Mouse (Mus musculus): ENCODE results near the gene Lctl.
"Not testable (repeated sequence)": the region's sequence is repeated elsewhere in the genome, so short reads cannot be mapped to it uniquely, and the experiment has no call there.

The Lctl gene

DNA sequence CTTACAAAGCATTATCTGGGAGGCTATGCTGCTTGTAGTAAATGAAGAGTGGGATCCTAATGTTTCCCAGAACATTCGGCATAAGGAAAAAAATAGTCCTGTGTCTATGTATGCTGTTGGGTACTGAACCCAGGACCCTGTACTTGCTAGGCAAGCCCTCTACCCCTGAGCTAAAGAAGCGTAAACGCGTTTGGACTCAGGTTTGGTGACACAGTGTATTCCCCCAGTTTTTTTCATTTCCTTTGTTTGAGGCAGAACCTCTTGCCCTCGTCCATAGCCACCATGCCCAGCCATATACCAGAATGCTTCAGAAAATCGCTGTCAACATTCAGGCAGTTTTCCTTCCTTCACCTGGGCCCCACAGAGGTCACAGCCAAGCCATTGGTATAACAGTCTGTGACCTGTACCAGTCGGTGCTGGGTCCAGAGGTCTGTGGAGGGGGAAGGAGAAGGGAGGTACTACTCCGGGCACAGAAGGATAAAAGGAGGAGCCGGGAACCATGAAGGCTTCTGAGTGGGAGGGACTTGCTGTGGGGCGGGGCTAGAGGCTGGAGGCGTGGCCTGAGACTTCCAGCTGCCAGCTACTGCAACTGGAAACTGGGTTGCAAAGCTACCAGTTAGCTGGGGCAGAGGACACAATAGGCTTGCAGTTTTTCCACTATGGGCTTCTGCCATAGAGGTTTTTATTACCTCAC, 3.8 kb downstream of the Lctl start:
- DNase-seq: peak; percentile 34

DNA sequence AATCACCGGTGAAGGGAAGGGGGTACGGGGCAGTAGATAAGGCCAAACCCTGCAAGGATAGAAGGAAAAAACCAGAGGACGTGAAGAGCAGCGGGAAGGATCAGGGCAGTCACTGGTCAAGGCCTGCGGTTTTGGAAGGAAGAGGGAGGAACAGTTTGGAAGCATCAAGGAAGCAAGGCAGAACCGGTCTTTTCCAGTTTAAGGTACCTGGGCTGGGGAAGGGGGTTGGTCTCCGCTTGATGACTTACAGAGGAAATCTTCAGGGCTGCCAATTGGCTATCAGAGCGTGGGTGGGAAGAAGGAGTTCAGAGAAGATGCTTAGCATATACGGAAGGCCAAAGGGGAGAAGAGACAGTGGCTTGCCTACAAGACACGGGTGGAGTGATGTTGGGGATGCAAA, 5.7 kb downstream of the Lctl start:
- DNase-seq: no peak

DNA sequence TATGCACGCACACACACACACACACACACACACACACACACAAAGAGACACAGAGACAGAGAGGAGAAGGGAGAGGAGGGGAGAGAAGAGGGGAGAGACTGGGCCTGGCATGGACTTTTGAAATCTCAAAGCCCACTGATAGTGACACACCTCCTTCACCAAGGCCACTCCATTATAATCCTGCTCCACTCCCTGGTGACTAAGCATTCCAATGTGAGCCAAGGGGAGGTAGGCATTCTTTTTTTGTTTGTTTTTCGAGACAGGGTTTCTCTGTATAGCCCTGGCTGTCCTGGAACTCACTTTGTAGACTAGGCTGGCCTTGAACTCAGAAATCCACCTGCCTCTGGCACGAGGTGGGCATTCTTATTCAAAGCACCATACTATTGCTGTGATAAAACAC, 7.9 kb downstream of the Lctl start:
- DNase-seq: not testable (repeated sequence)

DNA sequence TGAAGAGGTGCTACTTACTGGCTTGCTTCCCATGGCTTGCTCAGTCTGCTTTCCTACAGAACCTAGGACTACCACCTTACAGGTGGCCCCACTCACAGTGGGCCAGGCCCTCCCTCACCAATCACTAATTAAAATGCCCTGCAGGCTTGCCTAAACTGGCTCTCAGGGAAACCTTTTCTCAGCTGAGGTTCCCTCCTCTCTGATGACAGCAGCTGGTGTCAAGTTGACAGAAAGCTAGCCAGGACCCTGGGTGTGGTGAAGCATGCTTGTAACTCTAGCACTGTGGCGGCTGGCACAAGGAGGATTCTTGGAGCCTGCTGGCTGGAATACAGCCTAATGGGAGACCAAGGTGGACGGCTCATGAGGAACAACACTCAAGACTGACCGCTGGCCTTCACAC, 8.4 kb downstream of the Lctl start:
- DNase-seq: no peak

DNA sequence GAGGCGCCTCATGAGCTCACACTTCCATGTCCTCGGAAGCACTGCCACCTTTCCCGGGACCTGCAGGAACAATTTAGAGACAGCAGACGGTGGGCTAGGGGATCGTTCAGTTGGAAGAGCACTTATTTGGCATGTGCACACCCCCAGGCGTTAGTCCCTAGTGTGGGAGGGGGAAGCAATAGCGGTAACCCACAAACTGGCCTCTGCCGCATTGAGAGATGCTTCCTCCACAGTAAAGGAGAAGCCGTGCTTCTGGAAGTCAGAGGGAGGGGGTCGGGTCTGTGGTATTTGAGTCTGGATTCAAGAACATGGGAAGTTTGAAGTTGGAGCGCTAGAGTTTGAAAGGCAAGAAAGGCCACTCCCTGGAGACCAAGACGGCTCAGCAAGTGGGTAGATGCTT, 9.2 kb downstream of the Lctl start:
- no peak for DNase-seq

DNA sequence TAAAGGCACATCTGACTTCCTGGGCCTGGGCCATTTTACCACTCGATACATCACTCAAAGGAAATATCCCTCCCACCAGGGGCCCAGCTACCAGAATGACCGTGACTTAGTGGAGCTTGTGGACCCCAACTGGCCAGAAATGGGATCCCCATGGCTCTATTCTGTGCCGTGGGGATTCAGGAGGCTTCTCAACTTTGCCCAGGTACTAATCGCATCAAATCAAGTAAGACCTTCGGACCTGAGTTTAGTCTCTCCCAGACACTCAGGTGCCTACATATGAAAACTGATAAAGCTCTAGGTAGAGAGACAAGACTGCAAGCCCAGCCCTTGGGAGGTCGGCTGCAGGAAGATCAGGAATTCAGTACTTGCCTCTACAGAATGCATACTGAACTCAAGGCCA, 14.7 kb downstream of the Lctl start:
- DNase-seq: no peak

DNA sequence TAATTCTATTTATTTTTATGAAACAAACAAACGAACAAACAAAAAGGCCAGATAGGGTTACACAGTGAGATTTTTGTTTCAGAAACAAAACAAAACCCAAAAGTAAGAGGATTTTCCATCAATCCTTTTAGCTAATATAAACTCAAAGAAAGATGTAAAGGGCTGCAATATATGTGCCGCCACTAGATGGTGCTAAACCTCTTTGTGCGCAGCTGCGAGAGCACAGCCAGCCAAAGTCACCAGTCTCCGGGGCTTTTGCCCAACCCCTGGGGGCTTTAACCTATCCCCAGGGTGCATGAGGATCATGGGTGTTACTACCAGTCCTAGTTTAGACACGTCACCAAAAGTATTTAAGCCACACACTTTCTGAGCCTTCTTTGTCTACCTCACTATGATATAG, 21.9 kb downstream of the Lctl start:
- DNase-seq: peak; percentile 62

DNA sequence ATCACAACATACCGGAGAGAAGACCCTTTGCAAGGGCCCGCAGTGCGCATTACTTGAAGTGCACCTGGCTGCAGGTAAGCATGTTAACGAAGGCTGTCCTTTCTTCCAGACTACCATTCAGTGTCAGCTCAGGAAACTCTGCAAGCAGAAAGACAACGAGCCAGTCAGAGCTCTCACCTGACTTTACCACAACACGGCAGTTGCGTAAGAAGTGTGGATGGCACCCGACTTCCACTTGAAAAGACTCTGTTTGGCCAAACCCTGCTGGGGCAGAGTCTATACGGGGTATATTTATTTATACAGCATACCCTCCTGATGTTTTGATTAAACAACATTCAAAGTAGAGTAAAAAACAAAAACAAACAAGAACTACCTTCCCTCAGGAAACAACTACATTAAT, 22.9 kb downstream of the Lctl start:
- no peak for DNase-seq

DNA sequence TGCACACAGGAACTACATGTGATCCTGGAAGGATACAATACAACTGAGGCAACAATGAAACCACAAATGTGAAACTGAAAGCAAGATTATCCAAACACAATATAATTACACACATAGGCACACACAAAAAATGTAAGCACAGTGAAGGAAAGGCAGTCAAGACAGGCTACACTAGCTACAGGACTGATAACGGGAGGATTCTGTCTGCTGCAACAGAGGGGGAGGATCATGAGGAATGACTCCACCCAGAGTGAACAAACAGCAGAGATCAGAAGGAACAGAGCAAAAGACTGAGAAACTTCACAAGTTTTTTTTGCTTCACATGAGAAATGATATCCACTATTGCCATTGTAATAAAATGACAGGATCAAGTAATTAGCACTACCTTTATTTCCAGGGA, 39.7 kb downstream of the Lctl start:
- no peak for DNase-seq

DNA sequence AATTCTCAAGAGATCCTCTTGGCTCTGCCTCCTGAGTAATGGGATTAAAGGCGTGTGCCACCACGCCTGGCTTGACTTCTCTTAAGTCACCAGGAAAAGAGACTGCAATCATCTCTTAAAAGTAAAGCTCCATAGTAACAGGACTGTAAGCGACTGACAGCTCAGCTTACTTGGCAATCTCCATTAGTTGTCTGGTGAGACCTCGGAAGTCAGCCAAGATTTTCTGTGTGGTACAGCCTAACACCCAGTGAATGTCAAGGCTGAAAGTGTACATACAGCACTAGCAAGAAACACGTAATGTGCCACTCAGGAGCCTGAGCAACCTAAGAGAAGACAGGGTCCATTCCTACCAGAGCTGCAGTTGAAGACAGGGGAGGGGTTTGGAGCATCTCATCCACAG, 43.5 kb downstream of the Lctl start:
- no peak for DNase-seq

DNA sequence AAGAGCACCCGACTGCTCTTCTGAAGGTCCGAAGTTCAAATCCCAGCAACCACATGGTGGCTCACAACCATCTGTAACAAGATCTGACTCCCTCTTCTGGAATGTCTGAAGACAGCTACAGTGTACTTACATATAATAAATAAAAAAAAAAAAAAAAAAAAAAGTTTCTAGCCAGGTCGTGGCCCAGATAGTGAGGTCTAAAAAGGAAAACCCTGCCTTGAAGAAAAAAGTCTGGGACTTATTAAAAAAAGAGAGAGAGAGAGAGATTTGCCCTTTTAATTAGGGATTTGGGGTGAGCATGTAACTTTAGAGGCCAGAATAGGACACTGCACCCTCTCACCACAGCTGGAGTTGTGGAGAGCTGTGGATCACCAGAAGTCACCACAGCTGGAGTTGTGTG, 53.0 kb downstream of the Lctl start:
- DNase-seq: not testable (repeated sequence)

DNA sequence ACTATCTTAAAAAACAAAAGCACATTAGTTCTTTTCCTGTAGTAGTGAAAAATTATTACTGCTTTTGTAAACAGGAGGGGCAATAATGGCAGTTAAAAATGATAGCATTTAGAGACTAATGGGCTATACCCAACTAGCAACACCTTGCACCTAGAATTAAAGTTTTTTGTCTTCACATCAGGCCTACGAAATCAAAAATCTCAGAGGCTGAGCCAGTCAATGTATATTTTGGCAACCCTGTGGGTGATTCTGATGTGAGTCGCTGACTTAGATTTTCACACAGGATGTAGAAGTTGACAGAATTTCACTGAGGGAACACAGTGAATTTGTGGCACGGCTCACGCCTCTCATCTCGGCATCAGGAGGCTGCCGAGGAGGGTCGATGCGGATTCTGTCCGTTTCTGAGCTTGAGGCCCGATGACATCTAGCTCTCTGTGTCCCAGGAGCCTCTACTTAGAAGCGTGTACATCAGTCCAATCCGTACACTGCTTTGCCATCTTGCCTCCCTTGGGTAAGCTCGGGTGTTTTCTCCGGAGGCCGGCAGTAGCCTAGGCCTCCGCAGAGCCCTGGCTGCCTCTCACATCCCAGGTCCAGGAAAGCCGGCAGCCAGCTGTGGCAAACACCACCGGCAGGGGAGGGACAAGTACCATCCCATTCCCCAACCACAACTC, 55.3 kb downstream of the Lctl start:
- no peak for DNase-seq

DNA sequence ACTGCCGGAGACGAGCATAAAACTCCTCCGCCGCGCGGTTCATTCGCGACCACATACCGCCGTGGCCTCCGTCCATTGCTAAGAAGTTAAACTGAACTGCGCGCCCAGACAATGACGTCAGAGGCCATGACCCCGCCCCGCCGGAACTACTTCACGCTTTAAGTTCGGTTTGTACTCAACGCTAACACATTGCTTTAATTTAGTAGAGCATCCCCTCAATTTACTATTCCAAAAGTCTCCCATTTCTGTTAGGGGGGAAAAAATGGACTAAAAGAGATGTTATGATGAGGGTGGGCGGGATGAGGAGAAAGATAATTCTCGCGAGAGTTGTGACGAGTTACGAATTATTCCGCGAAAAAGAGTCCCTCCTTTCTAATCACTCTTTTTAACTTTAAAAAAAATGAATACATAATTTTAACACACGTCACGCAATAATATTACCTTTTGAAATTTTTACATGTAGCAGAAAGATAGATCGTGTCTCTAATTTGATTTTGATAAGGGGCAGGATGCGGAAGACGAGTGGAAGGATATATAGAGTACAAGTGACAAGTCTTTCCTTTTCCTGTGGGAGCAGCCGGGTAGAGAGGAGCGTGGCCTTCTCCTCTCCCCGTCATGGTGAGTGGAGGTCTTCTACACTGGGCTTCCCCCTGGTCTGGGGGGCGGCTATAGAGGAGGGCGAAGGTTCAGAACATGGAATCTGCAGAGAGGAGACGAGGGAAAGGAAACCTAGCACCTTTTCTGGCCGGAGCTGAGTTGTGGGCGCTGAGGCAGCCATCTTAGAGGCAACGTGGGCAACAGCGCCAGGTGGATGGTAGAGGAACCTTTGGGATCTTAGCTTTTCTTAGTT, 56.1 kb downstream of the Lctl start, which contains the start of the genes Zwilch and Rpl4:
Gene Zwilch (minus strand): TSS at position 289 of the 850 bp plus-strand sequence.
Gene Rpl4 (plus strand): TSS at position 560 of the 850 bp plus-strand sequence.
- peak; percentile 85 for DNase-seq

DNA sequence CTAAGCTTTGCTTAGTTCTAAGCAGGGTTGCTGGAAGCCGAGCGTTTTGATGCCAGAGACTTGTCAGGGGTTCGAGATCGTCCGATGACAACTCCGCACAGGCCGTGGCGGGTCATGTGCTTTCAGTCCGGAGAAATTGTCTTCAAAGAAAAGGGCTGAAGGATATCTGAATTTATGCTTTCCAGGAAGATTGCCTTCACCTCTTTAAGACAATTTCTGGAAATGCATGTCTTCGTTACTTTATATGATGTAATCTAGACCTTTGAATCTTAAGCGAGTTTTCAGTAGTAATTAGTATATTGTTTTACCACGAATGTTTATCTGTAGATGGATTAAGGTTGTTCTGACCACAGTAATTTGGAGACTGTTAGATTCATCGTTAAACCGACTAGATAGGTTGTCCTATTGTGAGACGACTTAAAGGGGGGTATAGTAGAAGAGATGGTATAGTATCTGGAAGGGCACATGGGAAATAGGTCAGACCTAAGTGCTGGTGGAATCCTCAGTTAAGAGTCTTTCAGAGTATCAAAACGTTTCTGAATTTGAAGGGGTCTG, 56.8 kb downstream of the Lctl start:
- no peak for DNase-seq

DNA sequence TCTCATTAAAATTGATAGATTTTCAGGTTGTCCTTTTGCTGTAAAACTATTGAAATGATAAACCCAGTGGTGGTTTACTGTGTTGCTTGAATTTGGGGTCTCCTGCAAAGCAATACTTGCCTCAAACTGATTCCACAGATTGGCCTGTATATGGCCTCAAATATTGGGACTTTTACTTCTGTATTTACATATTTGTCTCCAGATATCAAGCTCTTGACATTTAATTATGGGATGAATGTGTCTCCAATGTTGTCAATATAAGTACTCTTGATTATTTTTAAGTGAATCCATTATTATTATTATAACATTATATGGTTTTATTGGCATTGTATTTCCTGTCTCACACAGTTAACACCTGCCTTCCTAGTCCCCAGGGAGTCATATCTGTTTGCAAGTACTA, 57.4 kb downstream of the Lctl start:
- DNase-seq: no peak

DNA sequence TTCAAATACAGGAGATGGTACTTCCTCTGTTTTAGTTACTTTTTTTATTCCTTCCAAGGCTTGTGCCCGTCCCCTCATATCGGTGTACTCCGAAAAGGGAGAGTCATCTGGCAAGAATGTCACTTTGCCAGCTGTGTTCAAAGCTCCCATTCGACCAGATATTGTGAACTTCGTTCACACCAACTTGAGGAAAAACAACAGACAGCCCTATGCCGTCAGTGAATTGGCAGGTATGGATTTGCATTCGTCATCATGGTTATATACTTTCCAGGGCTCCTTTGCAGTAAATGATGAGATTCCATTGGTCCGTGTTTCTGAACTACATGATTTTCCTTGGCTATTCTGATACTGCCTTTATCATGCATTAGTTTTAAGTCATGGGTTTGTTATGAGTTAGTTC, 57.8 kb downstream of the Lctl start:
- DNase-seq: no peak

DNA sequence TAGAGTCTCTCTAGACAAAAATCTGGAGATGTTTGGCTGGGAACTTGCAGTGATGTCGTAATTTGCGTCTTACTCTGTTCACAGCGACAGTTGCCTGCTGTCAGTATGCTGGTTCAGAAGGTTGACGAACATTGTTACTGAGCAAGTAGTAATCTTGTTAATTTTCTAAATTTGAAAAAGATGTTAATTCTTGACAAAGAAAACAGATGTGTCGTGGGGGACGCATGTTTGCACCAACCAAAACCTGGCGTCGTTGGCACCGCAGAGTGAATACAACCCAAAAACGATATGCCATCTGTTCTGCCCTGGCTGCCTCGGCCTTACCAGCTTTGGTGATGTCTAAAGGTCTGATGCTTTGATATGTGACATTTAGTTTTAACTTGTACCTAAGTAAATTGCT, 58.4 kb downstream of the Lctl start:
- no peak for DNase-seq

DNA sequence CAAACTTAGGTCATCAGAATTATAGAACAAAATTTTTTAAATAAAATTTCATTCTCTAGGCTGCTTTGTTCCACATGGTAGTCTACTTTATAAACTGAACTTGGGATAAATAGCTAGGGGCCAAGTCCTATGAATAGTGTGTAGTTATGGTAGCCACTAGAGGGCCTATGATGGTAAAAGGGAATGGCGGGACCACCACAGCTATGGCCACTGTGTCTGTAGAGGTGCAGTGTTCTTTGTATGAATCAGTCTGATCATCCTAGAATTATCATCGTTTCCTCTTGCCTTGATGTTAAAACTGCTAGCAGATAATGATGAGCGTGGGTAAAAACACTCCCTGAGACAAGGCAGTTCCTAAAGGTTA, 61.6 kb downstream of the Lctl start:
- DNase-seq: no peak

DNA sequence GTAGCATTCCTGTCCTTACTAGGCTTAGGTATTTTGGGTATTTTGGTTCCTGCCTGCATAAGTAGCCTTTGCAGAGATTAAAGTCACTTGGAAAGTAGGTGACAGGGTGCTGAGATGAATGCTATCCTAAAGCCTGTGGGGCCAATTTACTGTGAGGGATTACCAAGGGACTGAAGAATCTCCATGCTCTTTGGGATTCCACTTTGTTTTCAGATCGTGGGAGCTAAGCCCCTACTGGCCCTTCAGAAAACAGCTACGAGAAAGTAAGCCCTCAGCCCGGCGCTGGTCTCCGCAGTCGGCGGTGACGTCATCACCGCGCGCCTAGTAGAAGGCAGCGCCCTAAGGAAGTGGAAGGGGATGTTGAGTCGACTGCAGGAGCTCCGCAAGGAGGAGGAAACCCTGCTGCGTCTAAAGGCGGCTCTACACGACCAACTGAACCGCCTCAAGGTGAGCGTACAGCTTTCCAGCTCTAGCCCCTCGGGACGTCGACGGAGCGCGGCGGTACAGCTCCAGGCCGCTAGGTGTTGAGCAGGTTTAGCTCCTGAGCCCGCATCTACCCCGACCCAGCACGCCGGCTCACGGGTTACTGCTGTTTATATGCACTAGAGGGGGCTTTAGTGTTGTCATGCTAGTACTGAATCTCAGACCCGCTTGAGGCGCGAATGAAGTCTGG, 62.2 kb downstream of the Lctl start, which contains the start of gene Snapc5:
Gene Snapc5 (plus strand): TSS at position 301 of the 673 bp plus-strand sequence.
- peak; percentile 92 for DNase-seq

DNA sequence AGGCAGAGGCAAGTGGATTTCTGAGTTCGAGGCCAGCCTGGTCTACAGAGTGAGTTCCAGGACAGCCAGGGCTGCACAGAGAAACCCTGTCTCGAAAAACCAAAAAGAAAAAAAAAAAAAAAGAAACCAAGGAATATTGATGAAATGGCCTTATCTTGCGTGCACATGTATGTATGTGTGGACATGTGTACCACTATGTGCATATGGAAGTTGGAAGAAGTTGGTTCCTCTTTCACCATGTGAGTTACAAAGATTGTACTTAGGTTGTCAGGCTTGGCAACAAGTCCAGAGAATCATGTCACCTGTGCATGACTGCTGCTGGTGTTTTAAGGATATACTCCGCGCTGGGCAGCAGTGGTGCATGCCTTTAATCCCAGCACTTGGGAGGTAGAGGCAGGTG, 66.3 kb downstream of the Lctl start:
- not testable (repeated sequence) for DNase-seq

DNA sequence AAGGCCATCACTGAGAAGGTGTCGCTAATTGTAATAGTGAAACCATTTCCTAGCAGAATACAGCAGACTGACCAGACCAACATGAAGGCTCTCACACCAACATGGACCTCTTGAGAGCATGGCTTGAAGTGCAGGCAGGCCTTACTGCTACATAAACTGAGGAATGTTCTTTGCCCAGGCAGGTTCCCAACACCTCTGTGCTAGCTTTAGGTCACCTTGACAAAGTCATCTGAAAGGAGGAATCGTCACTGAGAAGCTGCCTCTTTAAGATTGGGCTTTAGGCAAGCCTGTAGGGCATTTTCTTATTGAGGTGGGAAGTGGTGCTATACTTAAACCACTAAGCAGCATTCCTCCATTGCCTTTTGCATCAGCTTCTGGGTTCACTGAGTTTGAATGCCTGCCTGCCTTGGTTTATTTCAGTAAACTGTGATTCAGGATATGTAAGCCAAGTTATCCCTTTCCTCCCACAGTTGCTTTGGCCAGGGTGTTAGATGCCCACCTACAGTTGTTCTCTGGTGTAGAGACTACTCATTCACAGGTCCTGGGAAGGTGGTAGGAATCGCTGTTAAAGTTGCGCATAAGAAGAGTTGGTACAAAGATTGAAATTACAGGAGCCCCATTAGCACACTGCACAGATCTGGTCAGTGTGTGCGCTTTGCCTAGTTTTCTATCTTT, 67.4 kb downstream of the Lctl start:
- DNase-seq: no peak

All from thymus, postnatal 14 days (tissue).